Mouse (Mus musculus) neural tube, embryonic 14.5 days (tissue): ENCODE results near the gene Lrig1. TPM values are rescaled to one million over a fixed set of nuclear protein-coding genes. Genes with fewer than 3 reads are reported as not detected.

ENCODE experiments used
- microRNA-seq: library from miRNA; unstranded; fragments of <30 nt; microRNA quantifications from one replicate; pipeline ENCODE4, GENCODE M21; 2016
- polyA plus RNA-seq: library from polyadenylated mRNA; unstranded; fragments of >200 nt; fragmentation: Nextera tagmentation; extraction: Ambion mirVana; gene quantifications from 2 replicates; pipeline ENCODE4 v1.2.1, GENCODE M21; 2014

Gene Lrig1
- polyA plus RNA-seq, 1 experiment from 2014 or later: 25.2 TPM

Small RNA genes within 50 kb of the gene (microRNA-seq; reads per million reads assigned to microRNA genes)
- not detected for gene Mir7041

Other genes with a start within 250 kb of the Lrig1 start
- gene Slc25a26, start 199.8 kb downstream of the Lrig1 start, polyA plus RNA-seq: 6.9 and 7.9 TPM in 2 replicates